Mouse (Mus musculus) leukemia stem cell, adult 10-12 weeks (primary cell): Measurements from ENCODE around the gene Agmat. TPM values are rescaled to one million over a fixed set of nuclear protein-coding genes. Genes with fewer than 3 reads are reported as not detected.

Source experiments
- polyA plus RNA-seq: library from polyadenylated mRNA; stranded (reverse); fragments of >175 nt; gene quantifications from 2 replicates; pipeline ENCODE4 v1.2.3, GENCODE M21; 2012; ENCODE audit warnings: low replicate concordance

The Agmat gene
- not detected in 2 replicates for polyA plus RNA-seq

DNA sequence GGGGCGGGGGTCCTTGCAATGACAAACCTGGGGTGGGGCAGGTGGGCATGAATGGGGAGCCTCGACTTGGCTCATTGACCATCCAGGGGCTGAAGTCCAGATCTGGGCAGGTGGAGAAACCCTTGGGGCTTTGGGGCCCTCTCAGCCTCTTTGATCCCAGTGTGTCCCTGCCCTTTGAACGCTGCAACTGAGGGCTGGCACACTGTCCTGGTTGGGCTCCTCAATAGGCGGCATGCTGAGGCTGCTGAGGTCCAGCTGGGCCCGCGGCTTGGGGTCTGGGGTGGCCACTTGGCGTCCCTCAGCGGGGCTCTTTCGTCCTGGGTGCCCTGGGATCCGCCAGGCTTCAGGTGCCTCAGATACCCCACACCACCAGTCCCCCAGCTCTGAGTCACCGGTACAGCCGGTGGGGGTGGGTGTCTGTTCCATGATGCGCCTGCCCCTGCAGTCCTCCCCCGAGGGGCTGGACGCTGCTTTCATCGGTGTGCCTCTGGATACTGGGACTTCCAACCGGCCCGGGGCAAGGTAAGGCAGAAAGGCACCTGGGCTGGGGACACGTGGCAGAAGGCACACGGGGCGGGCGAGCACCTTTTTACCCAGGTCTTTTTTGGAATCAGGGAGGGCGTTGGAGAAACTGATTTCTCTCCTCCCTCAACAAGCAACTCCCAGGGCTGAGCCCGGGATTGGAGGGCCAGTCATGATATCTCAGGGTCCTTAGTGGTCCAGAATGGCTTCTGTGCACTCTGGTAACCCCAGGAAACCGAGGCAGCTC is at the start of gene Agmat:
Gene Agmat (plus strand): TSS at position 95 of the 769 bp plus-strand sequence.

DNA sequence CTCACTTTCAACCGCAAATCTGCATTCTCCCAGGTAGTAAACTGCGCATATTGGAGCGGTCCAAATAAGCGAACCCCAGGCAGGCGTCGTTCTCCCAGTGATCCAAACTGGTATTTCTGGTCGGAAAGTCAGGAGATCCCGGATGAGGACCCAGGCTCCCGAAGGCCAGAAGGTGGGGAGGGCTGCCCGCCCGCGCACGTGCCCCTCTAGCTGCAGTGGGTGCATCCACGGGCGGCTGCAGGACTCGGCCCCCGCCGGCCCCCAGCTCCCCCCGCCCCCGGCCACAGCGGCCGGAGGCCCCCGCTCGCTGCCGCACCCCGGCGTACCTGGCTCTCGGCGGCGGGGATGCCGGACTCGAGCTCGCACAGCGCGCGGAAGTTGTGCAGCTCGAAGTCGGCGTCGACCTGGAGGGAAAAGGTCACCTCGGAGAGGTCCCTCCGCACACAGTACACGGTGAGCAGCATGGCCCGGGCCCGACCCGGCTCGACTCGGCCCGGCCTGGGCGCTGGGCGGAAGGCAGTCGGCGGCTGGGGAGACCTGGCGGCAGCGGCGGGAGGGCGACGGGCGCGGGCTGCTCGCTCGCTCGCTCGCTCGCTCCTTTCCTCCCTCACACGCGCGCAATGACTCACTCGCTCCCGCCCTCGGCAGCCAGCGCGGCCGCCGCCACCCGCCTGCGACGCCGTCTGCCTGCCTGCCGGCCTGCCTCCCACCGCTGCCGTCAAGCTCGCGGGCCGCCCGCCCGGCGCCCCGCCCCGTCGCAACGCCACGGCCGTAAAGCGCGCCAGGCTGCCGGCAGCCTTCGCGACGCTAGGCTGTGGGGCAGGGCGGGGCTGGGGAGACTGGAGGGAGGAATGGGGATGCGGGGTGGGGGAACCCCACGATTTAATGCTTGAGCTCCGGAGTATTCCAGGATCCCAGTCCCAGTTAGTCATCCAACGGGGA is 23.5 kb upstream of the Agmat start, which contains the start of gene Ddi2:
Gene Ddi2 (minus strand): TSS at position 689 of the 942 bp plus-strand sequence.

DNA sequence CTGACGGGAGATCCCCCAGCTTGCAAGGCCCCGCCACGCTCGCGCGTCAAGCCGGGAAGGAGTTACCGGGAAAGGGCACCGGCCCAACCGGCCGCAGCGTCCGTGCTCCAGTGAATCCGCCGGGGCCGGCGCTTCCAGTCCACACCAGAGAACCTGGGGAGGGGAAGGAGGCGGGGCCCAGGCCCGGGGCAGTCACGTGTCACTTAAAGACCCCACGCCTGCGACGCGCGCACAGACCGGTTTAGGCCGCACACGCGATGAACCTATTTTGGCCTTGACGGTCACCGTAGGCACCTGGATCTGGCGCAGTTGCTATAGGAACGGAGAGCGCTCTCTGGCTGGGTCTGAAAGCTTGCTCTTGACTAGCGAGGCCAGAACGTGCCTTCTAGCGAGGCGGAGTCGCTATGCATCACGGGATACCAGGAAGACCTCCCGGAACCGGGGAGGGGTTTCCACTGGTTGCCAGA is 44.1 kb downstream of the Agmat start, which contains the start of gene Dnajc16:
Gene Dnajc16 (minus strand): TSS at position 408 of the 467 bp plus-strand sequence.

DNA sequence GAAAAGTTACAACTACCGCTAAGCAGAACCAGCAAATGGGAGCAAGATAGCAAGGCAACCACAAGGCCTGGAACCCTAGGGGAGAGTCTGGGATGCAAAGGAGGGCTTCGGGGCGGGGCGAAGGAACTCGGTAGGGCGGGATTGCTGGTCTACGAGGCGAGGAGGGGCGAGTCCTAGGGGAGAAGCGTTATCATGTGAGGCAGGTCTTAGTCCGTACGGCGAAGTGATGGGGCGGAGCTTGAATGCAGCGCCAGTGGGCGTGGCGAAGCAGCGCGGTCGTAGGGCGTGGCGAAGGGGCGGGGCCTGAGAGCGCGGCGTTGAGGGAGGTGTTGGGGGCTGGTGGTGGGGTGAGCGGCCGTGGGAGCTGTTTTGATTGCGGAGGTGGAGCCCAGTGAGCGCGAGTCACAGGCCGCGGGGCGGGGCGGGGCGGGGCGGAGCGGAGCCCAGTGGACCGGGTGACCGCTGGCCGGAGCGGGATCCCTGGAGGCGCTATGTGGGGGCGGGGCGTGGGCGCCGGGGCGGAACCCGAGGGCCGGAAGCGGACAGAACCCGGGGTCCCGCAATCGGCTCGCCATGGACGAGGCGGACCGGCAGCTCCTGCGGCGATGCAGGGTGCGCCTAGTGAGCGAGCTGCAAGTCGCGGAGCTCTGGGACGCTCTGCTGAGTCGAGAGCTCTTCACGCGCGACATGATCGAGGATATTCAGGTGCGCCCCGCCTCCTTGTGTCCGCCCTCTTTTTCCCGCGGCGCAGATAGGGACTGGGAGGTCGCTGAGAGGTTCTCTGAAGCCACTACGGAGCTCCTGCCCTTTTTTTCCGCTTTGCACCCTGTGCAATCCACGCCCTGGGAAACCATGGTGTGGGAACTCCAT is 47.0 kb downstream of the Agmat start, which contains the start of gene Casp9:
Gene Casp9 (plus strand): TSS at position 331 of the 870 bp plus-strand sequence.

Other genes with a start within 250 kb of the Agmat start
- gene Spen, start 208.1 kb upstream of the Agmat start, polyA plus RNA-seq = 261 and 418 TPM in 2 replicates
- 2.7 TPM in 2 replicates for gene Fblim1, start 140.6 kb upstream of the Agmat start, polyA plus RNA-seq
- 0.39 and 0.51 TPM in 2 replicates for gene Tmem82, start 128.0 kb upstream of the Agmat start, polyA plus RNA-seq
- not detected in 2 replicates for gene Slc25a34, start 122.9 kb upstream of the Agmat start, polyA plus RNA-seq
- 22.8 and 33.3 TPM in 2 replicates for gene Plekhm2, start 81.8 kb upstream of the Agmat start, polyA plus RNA-seq
- 12.9 TPM in 1 of 2 replicates, not detected in the other for gene Rsc1a1, start 61.1 kb upstream of the Agmat start, polyA plus RNA-seq
- gene Ddi2, start 23.3 kb upstream of the Agmat start, polyA plus RNA-seq = 3.7 and 18.6 TPM in 2 replicates
- 2.2 and 3.2 TPM in 2 replicates for gene Dnajc16, start 44.3 kb downstream of the Agmat start, polyA plus RNA-seq
- gene Casp9, start 46.9 kb downstream of the Agmat start, polyA plus RNA-seq = 30.7 and 39.1 TPM in 2 replicates
- not detected in 2 replicates for gene Cela2a, start 79.5 kb downstream of the Agmat start, polyA plus RNA-seq
- gene Ctrc, start 99.7 kb downstream of the Agmat start, polyA plus RNA-seq = not detected in 2 replicates
- 50.4 and 71.5 TPM in 2 replicates for gene Efhd2, start 128.2 kb downstream of the Agmat start, polyA plus RNA-seq